Mouse (Mus musculus) liver, embryonic 13.5 days (tissue): ENCODE measurements around the gene Gm10961. TPM values are rescaled to one million over a fixed set of nuclear protein-coding genes. Genes with fewer than 3 reads are reported as not detected.
"Not testable (repeated sequence)": the region's sequence is repeated elsewhere in the genome, so short reads cannot be mapped to it uniquely, and the experiment has no call there.

Experiments
- ATAC-seq: fragments of 200-750 bp; cut with Nextera tagmentation; 2 replicates; pipeline ENCODE4 v1.8.0; 2017; ENCODE audit warnings: low read depth, mild to moderate bottlenecking, moderate number of reproducible peaks, moderate library complexity
- DNase-seq: peaks from one replicate; pipeline ENCODE4 v3.0.0; 2022
- H3K27ac ChIP-seq: fragments of 300-500 bp; sonication (generic); 2 replicates; pipeline ENCODE4 v1.5.1; 2015; ENCODE audit warnings: moderate library complexity, mild to moderate bottlenecking, inconsistent platforms
- H3K27me3 ChIP-seq: fragments of 300-500 bp; sonication (generic); 2 replicates; pipeline ENCODE4 v1.6.1; 2015; ENCODE audit warnings: mild to moderate bottlenecking, inconsistent platforms
- H3K36me3 ChIP-seq: fragments of 300-500 bp; sonication (generic); 2 replicates; pipeline ENCODE4 v1.6.1; 2015; ENCODE audit warnings: mild to moderate bottlenecking, inconsistent platforms
- H3K4me1 ChIP-seq: fragments of 300-500 bp; sonication (generic); replicated peaks from 2 replicates; pipeline ENCODE4 v1.6.1; 2015; ENCODE audit warnings: inconsistent platforms
- H3K4me2 ChIP-seq: fragments of 300-500 bp; sonication (generic); 2 replicates; pipeline ENCODE4 v1.6.1; 2015; ENCODE audit warnings: inconsistent platforms, mild to moderate bottlenecking, moderate library complexity
- H3K4me3 ChIP-seq: fragments of 300-500 bp; sonication (generic); replicated peaks from 2 replicates; pipeline ENCODE4 v1.5.1; 2015; ENCODE audit warnings: mild to moderate bottlenecking, inconsistent platforms
- H3K9ac ChIP-seq: fragments of 300-500 bp; sonication (generic); 2 replicates; pipeline ENCODE4 v1.6.1; 2015; ENCODE audit warnings: mild to moderate bottlenecking, inconsistent platforms
- H3K9me3 ChIP-seq: fragments of 300-500 bp; sonication (generic); replicated peaks from 2 replicates; pipeline ENCODE4 v1.6.1; 2016; ENCODE audit warnings: inconsistent platforms
- WGBS: fragments of 180-500 bp; shearing (Covaris S2); methylation state at CpG from one replicate; pipeline ENCODE4 v1.1.7; 2015; ENCODE audit not compliant: insufficient replicate concordance; 5-methylcytosine and 5-hydroxymethylcytosine counted together
- polyA plus RNA-seq: library from polyadenylated mRNA; unstranded; fragments of >200 nt; fragmentation: Nextera tagmentation; extraction: Ambion mirVana; gene quantifications from 2 replicates; pipeline ENCODE4 v1.2.1, GENCODE M21; 2015

Gene Gm10961
- polyA plus RNA-seq, 1 experiment from 2014 or later = not detected

GRCm38 (mm10) chr3:107635836-107636235 is 4.7 kb downstream of the Gm10961 start:
- Histone ChIP-seq H3K9me3 (no peaks in the 10 kb centered on the region), H3K27ac (no peak overlapping the region), H3K36me3 (no peaks in the 10 kb centered on the region), H3K4me1 (peaks cover 7% of the 10 kb centered on the region), H3K9ac (no peak overlapping the region), H3K4me3 (no peak overlapping the region), H3K27me3 (no peaks in the 10 kb centered on the region), H3K4me2 (no peak overlapping the region)
- ATAC-seq = no peak
- DNase-seq = no peak
- 47% methylated on average over 8 of the region's 8 CpGs for WGBS

GRCm38 (mm10) chr3:107636236-107636635 is 5.1 kb downstream of the Gm10961 start:
- no peak overlapping the region for H3K27ac ChIP-seq
- H3K27me3 ChIP-seq = no peaks in the 10 kb centered on the region
- H3K4me2 ChIP-seq = no peak overlapping the region
- 50% methylated on average over 3 of the region's 3 CpGs for WGBS
- ATAC-seq (no peak), DNase-seq (no peak)
- H3K4me1 ChIP-seq = peaks cover 5% of the 10 kb centered on the region
- H3K4me3 ChIP-seq = no peak overlapping the region
- H3K36me3 ChIP-seq = no peaks in the 10 kb centered on the region
- no peaks in the 10 kb centered on the region for H3K9me3 ChIP-seq
- H3K9ac ChIP-seq = no peak overlapping the region

GRCm38 (mm10) chr3:107637606-107638172 is 6.6 kb downstream of the Gm10961 start:
- ATAC-seq (no peak), DNase-seq (no peak)
- H3K27ac ChIP-seq = no peak overlapping the region
- no peaks in the 10 kb centered on the region for H3K9me3 ChIP-seq
- H3K4me1 ChIP-seq = no peaks in the 10 kb centered on the region
- no peak overlapping the region for H3K4me2 ChIP-seq
- H3K9ac ChIP-seq = no peak overlapping the region
- no peak overlapping the region for H3K4me3 ChIP-seq
- H3K36me3 ChIP-seq = no peaks in the 10 kb centered on the region
- H3K27me3 ChIP-seq = no peaks in the 10 kb centered on the region
- 36% methylated on average over 5 of the region's 5 CpGs for WGBS

- Histone ChIP-seq H3K9me3 (no peaks in the 10 kb centered on the region), H3K27me3 (no peaks in the 10 kb centered on the region), H3K36me3 (no peaks in the 10 kb centered on the region), H3K4me1 (no peaks in the 10 kb centered on the region), H3K4me2 (no peak overlapping the region), H3K4me3 (no peak overlapping the region), H3K27ac (no peak overlapping the region), H3K9ac (no peak overlapping the region)
- DNase-seq = no peak
- no peak for ATAC-seq
- WGBS = 82% methylated on average over 3 of the region's 3 CpGs
Measured at GRCm38 (mm10) chr3:107646947-107647346, 15.8 kb downstream of the Gm10961 start.

- not testable (repeated sequence) for H3K27ac ChIP-seq, DNase-seq, H3K9me3 ChIP-seq, H3K4me3 ChIP-seq, H3K27me3 ChIP-seq, H3K4me2 ChIP-seq, H3K36me3 ChIP-seq, H3K9ac ChIP-seq, H3K4me1 ChIP-seq, ATAC-seq
- WGBS = 55% methylated on average over 5 of the region's 5 CpGs
Measured at GRCm38 (mm10) chr3:107650276-107650675, 19.2 kb downstream of the Gm10961 start.

GRCm38 (mm10) chr3:107652968-107653367 is 21.8 kb downstream of the Gm10961 start:
- H3K27me3 ChIP-seq = no peaks in the 10 kb centered on the region
- 76% methylated on average over 3 of the region's 3 CpGs for WGBS
- H3K9ac ChIP-seq = no peak overlapping the region
- H3K9me3 ChIP-seq = no peaks in the 10 kb centered on the region
- no peak overlapping the region for H3K4me2 ChIP-seq
- no peak for DNase-seq
- no peaks in the 10 kb centered on the region for H3K4me1 ChIP-seq
- no peaks in the 10 kb centered on the region for H3K36me3 ChIP-seq
- H3K4me3 ChIP-seq = no peak overlapping the region
- H3K27ac ChIP-seq = no peak overlapping the region
- ATAC-seq = no peak

GRCm38 (mm10) chr3:107654861-107655260 is 23.7 kb downstream of the Gm10961 start:
- Histone ChIP-seq H3K27me3 (no peaks in the 10 kb centered on the region), H3K36me3 (no peaks in the 10 kb centered on the region; the same call in 1 of the 2 replicates), H3K27ac (no peak overlapping the region), H3K4me1 (no peaks in the 10 kb centered on the region), H3K4me2 (no peak overlapping the region), H3K4me3 (no peak overlapping the region), H3K9me3 (no peaks in the 10 kb centered on the region), H3K9ac (no peak overlapping the region)
- 62% methylated on average over 3 of the region's 3 CpGs for WGBS
- ATAC-seq = no peak
- no peak for DNase-seq

GRCm38 (mm10) chr3:107655491-107655890 is 24.4 kb downstream of the Gm10961 start:
- ATAC-seq (no peak), DNase-seq (no peak)
- peaks cover 3% of the 10 kb centered on the region; the same call in 1 of the 2 replicates for H3K36me3 ChIP-seq
- no peak overlapping the region for H3K9ac ChIP-seq
- no peak overlapping the region for H3K4me3 ChIP-seq
- no peak overlapping the region for H3K27ac ChIP-seq
- H3K4me2 ChIP-seq = no peak overlapping the region
- WGBS = 75% methylated on average over 3 of the region's 3 CpGs
- H3K4me1 ChIP-seq = no peaks in the 10 kb centered on the region
- no peaks in the 10 kb centered on the region for H3K27me3 ChIP-seq
- H3K9me3 ChIP-seq = no peaks in the 10 kb centered on the region

- Histone ChIP-seq H3K9ac (no peak overlapping the region), H3K4me1 (no peaks in the 10 kb centered on the region), H3K27ac (no peak overlapping the region), H3K4me3 (no peak overlapping the region), H3K9me3 (no peaks in the 10 kb centered on the region), H3K27me3 (no peaks in the 10 kb centered on the region), H3K36me3 (peaks cover 9% of the 10 kb centered on the region), H3K4me2 (no peak overlapping the region)
- ATAC-seq (no peak), DNase-seq (no peak)
- 81% methylated on average over 2 of the region's 2 CpGs for WGBS
Measured at GRCm38 (mm10) chr3:107656151-107656550, 25.0 kb downstream of the Gm10961 start.

- no peak overlapping the region for H3K27ac ChIP-seq
- H3K4me1 ChIP-seq = no peaks in the 10 kb centered on the region
- WGBS = 52% methylated on average over 4 of the region's 4 CpGs
- no peak overlapping the region for H3K4me2 ChIP-seq
- no peak for DNase-seq
- no peak overlapping the region for H3K4me3 ChIP-seq
- no peak for ATAC-seq
- no peaks in the 10 kb centered on the region for H3K27me3 ChIP-seq
- no peak overlapping the region for H3K9ac ChIP-seq
- peaks cover 13% of the 10 kb centered on the region for H3K36me3 ChIP-seq
- H3K9me3 ChIP-seq = no peaks in the 10 kb centered on the region
Measured at GRCm38 (mm10) chr3:107656888-107657287, 25.8 kb downstream of the Gm10961 start.

- 76% methylated on average over 1 of the region's 1 CpGs for WGBS
- Histone ChIP-seq H3K27me3 (no peaks in the 10 kb centered on the region), H3K4me1 (no peaks in the 10 kb centered on the region), H3K9ac (no peak overlapping the region), H3K27ac (no peak overlapping the region), H3K4me2 (no peak overlapping the region), H3K9me3 (no peaks in the 10 kb centered on the region), H3K36me3 (peaks cover 27% of the 10 kb centered on the region), H3K4me3 (no peak overlapping the region)
- DNase-seq (no peak), ATAC-seq (no peak)
Measured at GRCm38 (mm10) chr3:107659000-107659399, 27.9 kb downstream of the Gm10961 start.

- no peak for DNase-seq
- 79% methylated on average over 1 of the region's 1 CpGs for WGBS
- H3K4me1 ChIP-seq = no peaks in the 10 kb centered on the region
Measured at GRCm38 (mm10) chr3:107664641-107665040, 33.5 kb downstream of the Gm10961 start.

More at GRCm38 (mm10) chr3:107664641-107665040, 33.5 kb downstream of the Gm10961 start:
- Histone ChIP-seq H3K27ac (no peak overlapping the region), H3K36me3 (peaks cover 82% of the 10 kb centered on the region), H3K4me3 (no peak overlapping the region), H3K4me2 (no peak overlapping the region), H3K27me3 (no peaks in the 10 kb centered on the region), H3K9me3 (no peaks in the 10 kb centered on the region), H3K9ac (no peak overlapping the region)
- no peak for ATAC-seq
